Mouse (Mus musculus) heart, adult 8-10 months (tissue): ENCODE data around the gene Zp1. TPM values are rescaled to one million over a fixed set of nuclear protein-coding genes. Genes with fewer than 3 reads are reported as not detected.

Source experiments
- DNase-seq: peaks from one replicate; pipeline ENCODE4 v3.0.0; 2022; ENCODE audit warnings: low spot score
- total RNA-seq, 4 experiments: library from RNA; stranded (reverse); gene quantifications; 2 replicates each; pipeline ENCODE4 v1.2.4; 2022

Zp1 gene
- total RNA-seq, 4 experiments from 2014 or later: not detected

GRCm38 (mm10) chr19:10878201-10878837, 42.1 kb downstream of the Zp1 start:
- DNase-seq: no peak

DNA sequence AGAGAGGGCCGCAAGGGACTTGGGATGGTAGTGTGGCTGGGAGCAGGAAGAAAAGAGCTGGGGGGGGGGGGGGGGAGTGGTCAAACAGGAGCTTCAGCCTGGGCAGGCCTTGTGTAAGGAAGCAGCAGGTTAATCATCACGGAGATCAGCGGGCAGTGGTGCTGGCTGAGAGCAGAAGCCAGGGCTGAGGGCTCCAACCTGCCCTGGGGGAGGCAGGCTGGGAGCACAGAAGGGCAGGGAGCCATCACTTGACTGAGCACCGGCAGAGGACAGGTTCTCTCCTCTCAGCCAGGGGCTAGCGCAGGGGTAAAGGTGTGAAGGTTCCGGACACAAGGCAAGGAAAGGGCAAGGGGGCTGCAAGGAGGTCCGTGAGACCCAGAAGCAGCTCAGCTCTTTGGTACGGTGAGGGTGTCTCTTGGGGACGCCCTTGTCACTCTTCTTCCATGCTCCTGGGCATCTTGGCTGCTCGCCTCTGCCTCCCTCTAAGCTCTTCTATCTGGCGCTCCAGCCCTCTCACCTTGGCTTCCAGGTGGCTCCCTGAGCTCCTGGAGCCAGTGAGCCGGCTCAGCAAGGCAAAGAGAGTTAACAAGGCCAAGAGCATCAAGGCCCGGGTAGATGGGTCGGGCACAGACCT, 49.0 kb downstream of the Zp1 start:
- DNase-seq: no peak

DNA sequence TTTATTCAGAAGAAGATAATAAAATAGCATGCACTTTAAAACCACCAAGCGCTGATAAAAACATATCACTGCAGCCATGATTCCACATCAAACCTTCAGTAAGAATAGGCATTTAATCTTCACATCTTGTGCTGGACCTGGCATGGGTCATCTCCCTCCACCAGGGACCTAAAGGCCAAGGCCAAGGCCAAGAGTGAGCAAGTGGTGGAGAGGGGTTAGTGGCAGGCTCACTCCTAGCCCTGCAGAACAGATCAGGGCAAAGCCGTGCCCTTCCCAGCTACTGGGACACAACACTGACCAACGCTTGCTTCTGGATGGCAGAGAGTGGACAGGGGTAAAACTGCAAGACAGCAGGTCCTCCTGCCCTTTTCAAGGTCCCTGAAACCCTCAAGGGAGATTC, 49.8 kb downstream of the Zp1 start:
- DNase-seq: no peak

DNA sequence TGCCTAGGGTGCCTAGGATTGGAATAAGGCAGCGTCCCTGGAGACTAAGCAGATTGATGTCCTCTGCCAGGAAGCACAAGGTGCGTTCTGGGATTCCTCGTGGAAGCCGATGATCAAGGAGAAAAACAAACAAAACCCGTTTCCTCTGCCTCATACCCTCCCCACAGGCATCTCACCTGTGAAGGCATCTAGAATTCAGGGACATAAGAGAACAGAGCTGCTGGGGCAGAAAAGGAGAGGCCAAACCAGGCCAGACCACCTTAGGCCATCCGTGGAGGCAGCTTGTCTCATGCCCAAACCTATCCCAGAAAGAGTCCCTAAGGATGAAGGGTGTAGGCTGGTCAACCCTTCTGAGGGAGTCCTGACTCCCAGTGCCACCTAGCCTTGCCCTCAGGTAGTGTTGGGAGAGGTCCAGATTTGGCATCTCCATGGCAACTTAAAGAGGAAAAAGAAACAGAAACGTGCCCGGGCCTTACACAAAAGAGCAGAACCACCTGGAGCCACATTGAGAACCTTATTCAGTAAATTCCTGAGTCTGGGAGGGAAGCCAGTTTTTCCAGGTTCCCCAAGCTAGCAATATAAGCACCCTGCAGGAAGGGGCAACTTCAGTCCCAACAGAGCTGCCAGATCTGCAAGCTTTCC, 50.4 kb downstream of the Zp1 start, which contains the start of gene Tmem132a:
Gene Tmem132a, minus strand, starts transcription at position 55 of the 642 bp plus-strand sequence.
- no peak for DNase-seq

GRCm38 (mm10) chr19:10869241-10869885, 51.1 kb downstream of the Zp1 start:
- DNase-seq: peak; percentile 75

DNA sequence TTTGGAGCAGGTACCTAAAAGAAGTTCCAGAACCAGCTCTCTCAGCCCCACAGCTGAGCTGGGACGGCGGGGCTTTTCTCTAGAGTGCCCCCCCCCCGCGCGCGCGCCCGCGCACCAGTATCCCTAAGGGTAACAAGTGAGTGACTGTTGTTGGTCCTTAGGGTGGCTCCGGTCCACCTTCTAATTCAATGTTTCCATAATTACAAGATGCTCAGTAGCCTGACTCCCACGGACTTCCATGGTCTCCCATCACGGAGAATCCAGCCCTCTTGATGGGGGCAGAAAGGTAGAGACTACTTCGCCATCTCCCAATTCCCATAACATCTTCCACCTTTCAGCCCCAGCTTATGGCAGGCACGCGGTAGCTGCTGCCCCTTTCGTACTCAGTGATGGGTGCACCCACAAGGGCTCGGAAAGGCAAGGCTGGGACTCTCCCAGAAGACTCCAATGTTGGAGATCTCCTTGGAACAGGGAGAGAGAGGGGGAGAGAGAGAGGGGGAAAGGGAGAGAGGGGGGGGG, 51.8 kb downstream of the Zp1 start:
- no peak for DNase-seq

GRCm38 (mm10) chr19:10867946-10868622, 52.3 kb downstream of the Zp1 start:
- DNase-seq: no peak

DNA sequence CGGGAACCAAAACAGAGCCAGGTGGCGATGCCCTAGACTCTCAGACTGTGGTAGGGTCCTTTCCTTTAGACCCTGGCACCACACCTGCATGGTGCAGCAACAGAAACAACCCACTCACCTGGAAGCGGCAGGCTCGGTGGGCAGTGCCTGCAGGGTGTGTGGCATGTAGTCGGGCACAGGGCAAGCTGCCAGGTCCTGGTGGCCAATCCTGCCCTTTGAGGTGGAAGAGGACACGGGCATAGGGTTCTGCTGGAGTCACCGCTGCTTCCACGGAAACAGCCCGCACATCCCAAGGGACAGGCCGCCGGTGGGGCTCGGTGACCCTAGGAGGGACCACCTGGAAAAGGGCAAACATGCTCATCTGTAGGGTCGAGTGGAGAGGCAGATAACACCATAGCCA, 54.1 kb downstream of the Zp1 start:
- no peak for DNase-seq

Other genes starting within 250 kb of the Zp1 start
- gene Pga5, start 242.6 kb downstream of the Zp1 start, total RNA-seq: not detected
- 10 to 100 TPM; 21.0 to 25.1 (median 23.0) TPM for gene Vps37c, start 231.9 kb downstream of the Zp1 start, total RNA-seq
- gene Cd5, start 181.6 kb downstream of the Zp1 start, total RNA-seq: under 1 TPM; 0.16 to 0.26 (median 0.21) TPM
- under 1 TPM in 1 of 4 experiments, not detected in 3; 0.37 TPM for gene Cd6, start 90.6 kb downstream of the Zp1 start, total RNA-seq
- 1 to 10 TPM; 1.7 to 2.7 (median 2.1) TPM for gene Slc15a3, start 80.9 kb downstream of the Zp1 start, total RNA-seq
- 10 to 100 TPM in 3 of 4 experiments, 1 to 10 TPM in 1; 9.2 to 11.3 (median 10.9) TPM for gene Tmem132a, start 50.7 kb downstream of the Zp1 start, total RNA-seq
- 100 to 1,000 TPM; 103 to 117 (median 104) TPM for gene Tmem109, start 38.6 kb downstream of the Zp1 start, total RNA-seq
- gene Prpf19, start 25.4 kb downstream of the Zp1 start, total RNA-seq: 100 to 1,000 TPM; 259 to 280 (median 264) TPM
- gene Ptgdr2, start 16.5 kb upstream of the Zp1 start, total RNA-seq: under 1 TPM in 1 of 4 experiments, not detected in 3; 0.19 TPM
- 1 to 10 TPM; 5.6 to 7.3 (median 6.4) TPM for gene Ccdc86, start 28.6 kb upstream of the Zp1 start, total RNA-seq
- not detected for gene Ms4a10, start 54.0 kb upstream of the Zp1 start, total RNA-seq
- gene Ms4a15, start 72.6 kb upstream of the Zp1 start, total RNA-seq: not detected
- gene Ms4a18, start 97.4 kb upstream of the Zp1 start, total RNA-seq: not detected
- 1 to 10 TPM in 3 of 4 experiments, under 1 TPM in 1; 0.82 to 4.2 (median 1.4) TPM for gene Ms4a8a, start 160.5 kb upstream of the Zp1 start, total RNA-seq
- not detected for gene 1700017D01Rik, start 210.2 kb upstream of the Zp1 start, total RNA-seq
- not detected for gene 1700025F22Rik, start 244.7 kb upstream of the Zp1 start, total RNA-seq